Mouse (Mus musculus) macrophage (primary cell): ENCODE measurements around the gene Pclo. TPM values are rescaled to one million over a fixed set of nuclear protein-coding genes. Genes with fewer than 3 reads are reported as not detected.
"Not testable (repeated sequence)": the region's sequence is repeated elsewhere in the genome, so short reads cannot be mapped to it uniquely, and the experiment has no call there.

Experiments used
- H3K27ac ChIP-seq: fragments of 350-480 bp; formaldehyde crosslinking; 2 replicates; pipeline ENCODE4 v1.9.0; 2021
- H3K36me3 ChIP-seq: fragments of 350-480 bp; formaldehyde crosslinking; 2 replicates; pipeline ENCODE4 v1.9.0; 2021; ENCODE audit errors: inconsistent target
- H3K4me3 ChIP-seq: fragments of 350-480 bp; formaldehyde crosslinking; 2 replicates; pipeline ENCODE4 v1.9.0; 2021; ENCODE audit errors: inconsistent target
- H3K79me2 ChIP-seq: fragments of 350-480 bp; formaldehyde crosslinking; 2 replicates; pipeline ENCODE4 v1.9.0; 2021; ENCODE audit errors: inconsistent target
- WGBS: methylation state at CpG from one replicate; pipeline ENCODE4 v1.1.7; 2026; ENCODE audit warnings: inconsistent platforms; ENCODE audit not compliant: missing documents; 5-methylcytosine and 5-hydroxymethylcytosine counted together
- polyA plus RNA-seq: library from polyadenylated mRNA; stranded (reverse); fragments of 250-400 nt; gene quantifications from 3 replicates; pipeline ENCODE4 v1.2.4, GENCODE M21; 2018; ENCODE audit warnings: inconsistent platforms
- total RNA-seq, 78 experiments: library from RNA; depleted of rRNA; stranded (reverse); fragments of 250-400 nt; gene quantifications; 1 replicate in 9 of 78; 2 replicates in 24 of 78; 3 replicates in 43 of 78; 4 replicates in 2 of 78; pipeline ENCODE4 v1.2.4; 2018; ENCODE audit warnings: inconsistent platforms in 56 of 78

Gene Pclo
- under 1 TPM in 10 of 26 experiments, not detected in 16; 0.03 to 0.17 (median 0.05) TPM for total RNA-seq (2018; cell fraction: chromatin; rRNA removed)
- under 1 TPM in 9 of 26 experiments, not detected in 17; under 0.01 TPM for total RNA-seq (2018; cell fraction: cytosol; rRNA removed)
- total RNA-seq (2018; cell fraction: nucleus; rRNA removed), result under 1 TPM in 9 of 26 experiments, not detected in 17; under 0.01 to 0.10 (median 0.04) TPM
- polyA plus RNA-seq, result not detected in 3 replicates

DNA sequence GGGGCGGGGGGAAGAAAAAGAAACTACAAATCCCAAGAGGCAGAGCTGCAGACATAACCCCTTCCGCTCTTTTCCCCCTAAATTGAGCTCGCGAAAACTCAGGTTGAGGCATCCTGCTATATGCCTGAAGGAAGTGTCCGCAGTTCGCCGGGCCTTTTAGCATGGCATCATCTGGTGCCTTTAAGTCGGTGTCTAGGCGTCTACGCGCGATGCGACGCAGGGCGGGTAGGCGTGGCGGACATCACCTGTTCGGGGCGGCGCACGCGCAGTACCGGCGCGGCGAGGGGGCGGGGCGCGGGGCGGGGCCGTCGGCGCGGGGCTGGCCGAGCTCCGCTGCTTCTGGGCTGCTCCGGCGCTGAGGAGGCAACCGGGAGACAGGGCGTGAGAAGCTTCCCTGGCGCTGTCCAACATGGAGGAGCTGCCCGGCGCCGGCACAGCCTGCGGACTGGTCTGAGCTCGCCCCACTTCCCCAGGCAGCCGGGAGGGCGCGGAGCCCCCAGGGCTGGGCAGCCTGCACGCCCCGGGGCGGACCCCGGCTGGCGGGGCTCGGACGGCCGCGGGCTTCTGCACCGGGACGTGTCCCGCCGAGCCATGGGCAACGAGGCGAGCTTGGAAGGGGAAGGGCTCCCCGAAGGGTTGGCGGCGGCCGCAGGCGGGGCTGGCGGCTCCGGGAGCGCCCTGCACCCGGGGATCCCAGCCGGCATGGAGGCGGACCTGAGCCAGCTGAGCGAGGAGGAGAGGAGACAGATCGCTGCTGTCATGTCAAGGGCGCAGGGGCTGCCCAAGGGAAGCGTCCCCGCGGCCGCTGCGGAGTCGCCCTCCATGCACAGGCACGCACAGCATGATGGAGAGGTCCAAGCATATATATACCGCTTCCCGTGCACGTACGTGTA lies at the start of gene Pclo:
Pclo (plus strand) TSS at position 288 of the 893 bp plus-strand sequence.
- Histone ChIP-seq H3K36me3 (no peaks in the 10 kb centered on the region), H3K27ac (no peak within 1 kb of the TSS), H3K79me2 (no peaks in the 10 kb centered on the region), H3K4me3 (no peak within 1 kb of the TSS)
- WGBS, result 2% methylated on average over 78 of the region's 89 CpGs

DNA sequence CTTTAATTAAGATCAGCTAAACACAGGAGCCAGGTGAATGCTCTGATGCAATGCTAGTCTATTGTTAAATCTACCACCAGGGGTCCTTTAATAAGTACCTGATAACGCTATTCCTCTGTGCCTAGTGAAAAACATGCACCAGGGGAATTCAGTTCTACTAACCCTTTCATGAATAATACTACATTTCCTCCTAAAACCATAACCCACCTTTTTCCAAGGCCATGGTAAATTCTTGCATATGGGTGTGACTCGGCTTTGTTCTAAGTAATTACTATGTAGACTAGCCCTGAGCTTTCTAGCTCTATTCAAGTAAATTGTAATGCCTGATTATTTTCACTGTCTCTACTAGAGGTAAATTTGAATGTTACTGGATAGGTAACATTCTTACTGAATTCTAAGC lies 20.3 kb upstream of the Pclo start:
- H3K4me3 ChIP-seq, H3K36me3 ChIP-seq, H3K27ac ChIP-seq, H3K79me2 ChIP-seq: not testable (repeated sequence)
- 72% methylated on average over 2 of the region's 2 CpGs for WGBS

DNA sequence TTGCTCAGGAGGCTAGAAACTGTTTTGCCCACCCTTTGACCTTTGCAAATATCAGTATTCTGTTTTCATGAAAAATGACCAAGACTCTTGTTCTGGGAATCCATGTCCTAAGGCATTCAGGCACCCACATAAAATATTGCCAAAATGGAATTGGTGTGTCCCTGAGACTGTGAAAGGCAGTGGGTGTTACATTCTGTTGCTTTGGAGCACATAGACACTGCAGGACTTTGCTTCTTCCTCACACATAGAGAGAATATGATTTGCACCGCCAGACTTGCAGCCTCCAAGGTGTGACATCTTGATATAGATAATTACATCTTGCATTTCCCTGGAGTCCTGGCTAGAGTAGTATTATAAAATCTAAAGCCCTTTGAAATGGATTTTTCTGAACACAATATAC lies 6.2 kb upstream of the Pclo start:
- Histone ChIP-seq H3K79me2 (no peaks in the 10 kb centered on the region), H3K4me3 (no peak overlapping the region), H3K27ac (no peak overlapping the region), H3K36me3 (no peaks in the 10 kb centered on the region)
- WGBS, result 83% methylated on average over 1 of the region's 1 CpGs

- H3K4me3 ChIP-seq, result no peak overlapping the region
- H3K79me2 ChIP-seq, result no peaks in the 10 kb centered on the region
- no peaks in the 10 kb centered on the region for H3K36me3 ChIP-seq
- H3K27ac ChIP-seq, result no peak overlapping the region
- 94% methylated on average over 1 of the region's 1 CpGs for WGBS
These were observed 5.1 kb upstream of the Pclo start for GRCm38 (mm10) chr5:14509621-14510020.

DNA sequence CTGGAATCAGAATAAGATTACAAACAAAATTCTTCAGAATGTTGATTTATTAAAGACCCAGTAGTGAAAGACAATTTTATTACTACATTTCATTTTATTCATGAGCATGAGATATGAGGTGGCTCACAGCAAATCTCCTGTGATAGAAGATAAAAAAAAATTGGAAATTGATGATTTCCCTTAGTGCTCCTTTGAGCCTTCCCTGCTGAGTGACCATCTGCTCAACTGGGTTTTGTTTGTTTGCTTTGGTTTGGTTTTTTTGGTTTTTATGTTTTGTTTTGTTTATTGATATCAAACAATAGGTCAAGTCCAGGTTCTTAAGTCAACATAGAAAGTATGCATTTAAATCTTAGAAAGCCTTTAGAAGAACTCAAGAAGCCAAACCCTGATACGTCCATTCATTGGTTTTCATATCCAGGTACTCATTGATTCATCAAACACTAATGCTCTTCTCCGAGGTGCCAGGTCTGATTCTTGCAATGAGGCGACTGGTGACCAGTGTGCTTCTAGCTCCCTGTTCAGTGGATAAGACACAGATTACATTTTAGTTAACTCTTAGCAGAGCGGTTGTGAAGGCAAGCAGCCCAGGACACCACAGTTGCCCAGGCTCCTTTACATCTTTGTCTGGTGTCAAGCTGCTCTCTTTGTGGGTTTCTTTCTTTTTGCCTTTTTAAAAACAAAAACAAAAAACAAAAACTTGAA lies 3.6 kb downstream of the Pclo start:
- 82% methylated on average over 4 of the region's 4 CpGs for WGBS
- Histone ChIP-seq H3K4me3 (no peak overlapping the region), H3K36me3 (no peaks in the 10 kb centered on the region), H3K79me2 (no peaks in the 10 kb centered on the region), H3K27ac (no peak overlapping the region)

DNA sequence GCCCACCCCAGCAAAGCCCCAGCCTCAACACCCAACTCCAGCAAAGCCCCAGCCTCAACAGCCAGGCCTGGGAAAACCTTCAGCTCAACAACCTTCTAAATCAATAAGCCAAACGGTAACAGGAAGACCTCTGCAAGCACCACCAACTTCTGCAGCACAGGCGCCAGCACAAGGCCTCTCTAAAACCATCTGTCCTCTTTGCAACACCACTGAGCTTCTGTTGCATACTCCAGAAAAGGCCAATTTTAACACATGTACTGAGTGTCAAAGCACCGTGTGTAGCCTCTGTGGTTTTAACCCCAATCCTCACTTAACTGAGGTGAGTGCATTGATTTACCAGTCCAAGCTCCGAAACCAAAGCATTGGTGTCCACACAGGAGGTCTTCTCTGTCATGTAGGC lies 7.3 kb downstream of the Pclo start:
- H3K4me3 ChIP-seq, result no peak overlapping the region
- no peaks in the 10 kb centered on the region for H3K79me2 ChIP-seq
- no peak overlapping the region for H3K27ac ChIP-seq
- 81% methylated on average over 4 of the region's 4 CpGs for WGBS
- no peaks in the 10 kb centered on the region for H3K36me3 ChIP-seq

DNA sequence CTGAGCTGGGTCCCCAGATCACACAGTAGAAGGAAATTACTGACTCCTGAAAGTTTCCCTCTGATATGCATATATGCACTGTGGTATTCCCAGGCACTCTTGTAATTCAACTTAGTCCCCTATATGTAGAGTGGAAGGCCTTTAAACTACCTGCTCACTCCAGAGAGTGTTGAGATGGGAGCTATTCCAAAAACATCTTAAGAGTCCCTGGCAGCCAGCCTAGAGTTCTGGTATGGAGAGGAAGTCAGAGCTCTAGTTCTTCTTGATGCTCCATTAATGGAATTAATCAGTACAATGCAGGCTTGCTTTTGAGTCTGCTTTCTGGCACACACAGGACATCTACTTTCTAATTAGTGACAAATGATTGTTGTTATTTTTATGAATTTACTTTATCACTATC lies 11.3 kb downstream of the Pclo start:
- no peak overlapping the region for H3K27ac ChIP-seq
- no peak overlapping the region for H3K4me3 ChIP-seq
- no peaks in the 10 kb centered on the region for H3K79me2 ChIP-seq
- no peaks in the 10 kb centered on the region for H3K36me3 ChIP-seq

DNA sequence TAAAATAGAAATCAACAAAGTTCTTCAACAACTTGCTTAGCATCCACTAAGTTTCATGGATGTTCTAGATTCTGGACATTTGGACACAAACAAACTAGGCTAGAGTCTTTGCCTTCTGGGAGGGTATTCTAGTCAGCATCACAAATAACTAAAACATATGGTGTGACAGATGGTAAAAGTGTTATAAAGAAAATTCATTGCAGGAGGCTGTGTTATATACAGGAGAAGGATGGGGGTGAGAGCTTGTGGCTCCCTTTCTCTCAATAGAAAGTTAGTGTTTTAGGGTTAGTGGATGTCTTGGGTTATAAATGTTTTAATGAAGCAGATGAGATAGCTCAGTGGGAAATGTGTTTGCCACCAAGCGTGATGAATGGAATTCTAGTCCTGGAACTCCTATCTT lies 13.1 kb downstream of the Pclo start:
- Histone ChIP-seq H3K27ac (no peak overlapping the region), H3K36me3 (no peaks in the 10 kb centered on the region), H3K4me3 (no peak overlapping the region), H3K79me2 (no peaks in the 10 kb centered on the region)
- WGBS, result 78% methylated on average over 1 of the region's 1 CpGs

DNA sequence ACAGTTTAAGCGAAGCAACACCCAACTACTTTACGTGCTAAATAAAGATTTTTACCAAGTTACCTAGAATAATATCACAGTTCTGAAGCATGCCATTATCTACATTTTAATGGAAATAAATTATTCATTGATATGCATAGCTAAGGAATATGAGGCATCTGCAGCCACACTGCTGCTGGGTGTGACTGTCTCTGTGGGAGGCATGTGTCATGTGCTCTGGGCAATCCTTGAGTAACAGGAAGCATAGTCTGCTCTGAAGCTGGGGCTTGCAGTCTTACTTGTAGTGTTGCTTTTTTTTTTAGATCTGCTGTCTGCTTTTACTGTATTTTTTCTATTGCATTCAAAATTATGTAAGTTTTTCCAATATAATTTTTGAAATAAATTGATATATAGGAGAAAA lies 17.2 kb downstream of the Pclo start:
- 95% methylated on average over 2 of the region's 2 CpGs for WGBS
- H3K36me3 ChIP-seq, result no peaks in the 10 kb centered on the region
- H3K79me2 ChIP-seq, result no peaks in the 10 kb centered on the region
- H3K27ac ChIP-seq, result no peak overlapping the region
- H3K4me3 ChIP-seq, result no peak overlapping the region

- Histone ChIP-seq H3K36me3 (no peaks in the 10 kb centered on the region), H3K27ac (no peak overlapping the region), H3K4me3 (no peak overlapping the region), H3K79me2 (no peaks in the 10 kb centered on the region)
- WGBS, result 77% methylated on average over 6 of the region's 6 CpGs
These were observed 24.6 kb downstream of the Pclo start for GRCm38 (mm10) chr5:14539346-14539745.

- 82% methylated on average over 13 of the region's 13 CpGs for WGBS
- Histone ChIP-seq H3K27ac (no peak overlapping the region), H3K4me3 (no peak overlapping the region), H3K79me2 (no peaks in the 10 kb centered on the region), H3K36me3 (no peaks in the 10 kb centered on the region)
These were observed 25.4 kb downstream of the Pclo start for GRCm38 (mm10) chr5:14539961-14540627.

- WGBS, result 83% methylated on average over 3 of the region's 3 CpGs
- Histone ChIP-seq H3K36me3 (no peaks in the 10 kb centered on the region), H3K79me2 (no peaks in the 10 kb centered on the region), H3K4me3 (no peak overlapping the region), H3K27ac (no peak overlapping the region)
These were observed 60.9 kb downstream of the Pclo start for GRCm38 (mm10) chr5:14575626-14576025.

GRCm38 (mm10) chr5:14591479-14591878 lies 76.8 kb downstream of the Pclo start:
- no peak overlapping the region for H3K27ac ChIP-seq
- no peak overlapping the region for H3K4me3 ChIP-seq
- no peaks in the 10 kb centered on the region for H3K36me3 ChIP-seq
- WGBS, result 89% methylated on average over 3 of the region's 3 CpGs
- no peaks in the 10 kb centered on the region for H3K79me2 ChIP-seq

DNA sequence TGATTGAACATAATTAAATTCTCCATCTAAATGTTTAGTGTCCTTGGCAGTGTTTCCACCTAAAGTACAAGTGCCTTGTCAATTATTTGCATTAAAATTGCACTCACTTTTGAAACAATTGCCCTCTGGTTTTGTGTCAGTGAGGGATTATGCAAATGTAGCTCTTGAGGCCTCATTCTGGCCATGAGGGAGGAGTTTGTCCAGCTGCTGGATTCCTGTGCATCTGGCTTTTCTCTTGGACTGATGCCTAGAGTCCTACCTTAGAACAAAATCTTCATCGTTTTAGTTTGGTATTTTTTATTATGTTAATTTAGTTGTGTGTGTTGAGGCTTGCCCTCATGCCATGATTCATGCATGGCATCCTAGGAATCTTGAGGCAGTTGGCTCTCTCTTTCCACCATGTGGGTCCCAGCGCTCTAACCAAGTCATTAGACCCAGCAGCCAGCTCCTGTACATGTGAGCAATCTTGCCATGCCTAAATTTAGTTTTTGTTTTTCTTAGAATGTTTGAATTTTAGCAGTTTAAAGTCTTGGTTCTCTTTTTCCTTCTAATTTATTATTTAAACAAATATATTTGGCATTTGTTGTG lies 80.8 kb downstream of the Pclo start:
- Histone ChIP-seq H3K36me3 (no peaks in the 10 kb centered on the region), H3K79me2 (no peaks in the 10 kb centered on the region)
- 80% methylated on average over 2 of the region's 2 CpGs for WGBS

More for the DNA sequence above, 80.8 kb downstream of the Pclo start:
- H3K4me3 ChIP-seq, result no peak overlapping the region
- no peak overlapping the region for H3K27ac ChIP-seq
